Mouse (Mus musculus): ENCODE results near the gene Mthfd1l. TPM values are rescaled to one million over a fixed set of nuclear protein-coding genes. Genes with fewer than 3 reads are reported as not detected.

The Mthfd1l gene
- polyA plus RNA-seq, 1 experiment from 2014 or later = 9.2 TPM

- Histone ChIP-seq H3K27ac (no peak overlapping the region), H3K27me3 (replicated peaks) (no peaks in the 10 kb centered on the region), H3K4me1 (no peaks in the 10 kb centered on the region), H3K9ac (no peak overlapping the region), H3K4me2 (replicated peaks) (no peak overlapping the region), H3K36me3 (no peaks in the 10 kb centered on the region), H3K9me3 (no peaks in the 10 kb centered on the region), H3K4me3 (no peak overlapping the region)
- no peak for ATAC-seq (ENCODE audit: low FRiP score, low read depth)
- 78% methylated on average over 19 of the region's 19 CpGs for WGBS
Measured at GRCm38 (mm10) chr10:4053278-4054061, 80.6 kb downstream of the Mthfd1l start.

GRCm38 (mm10) chr10:4054589-4054988 is 81.7 kb downstream of the Mthfd1l start:
- 91% methylated on average over 1 of the region's 1 CpGs for WGBS
- no peak overlapping the region for H3K4me3 ChIP-seq
- no peaks in the 10 kb centered on the region for H3K4me1 ChIP-seq
- no peak overlapping the region for H3K27ac ChIP-seq
- H3K27me3 ChIP-seq (replicated peaks) = no peaks in the 10 kb centered on the region
- ATAC-seq (ENCODE audit: low FRiP score, low read depth) = no peak
- H3K9me3 ChIP-seq = no peaks in the 10 kb centered on the region
- H3K4me2 ChIP-seq (replicated peaks) = no peak overlapping the region
- H3K9ac ChIP-seq = no peak overlapping the region
- no peaks in the 10 kb centered on the region for H3K36me3 ChIP-seq

- no peak overlapping the region for H3K4me3 ChIP-seq
- H3K4me2 ChIP-seq (replicated peaks) = no peak overlapping the region
- ATAC-seq (ENCODE audit: low FRiP score, low read depth) = no peak
- no peaks in the 10 kb centered on the region for H3K36me3 ChIP-seq
- WGBS = 93% methylated on average over 3 of the region's 3 CpGs
- H3K4me1 ChIP-seq = no peaks in the 10 kb centered on the region
- no peak overlapping the region for H3K9ac ChIP-seq
- no peaks in the 10 kb centered on the region for H3K27me3 ChIP-seq (replicated peaks)
- no peaks in the 10 kb centered on the region for H3K9me3 ChIP-seq
- no peak overlapping the region for H3K27ac ChIP-seq
Measured at GRCm38 (mm10) chr10:4057397-4057796, 84.5 kb downstream of the Mthfd1l start.

- no peak for ATAC-seq (ENCODE audit: low FRiP score, low read depth)
- 76% methylated on average over 5 of the region's 5 CpGs for WGBS
- H3K4me1 ChIP-seq = no peaks in the 10 kb centered on the region
- H3K36me3 ChIP-seq = no peaks in the 10 kb centered on the region
- no peaks in the 10 kb centered on the region for H3K27me3 ChIP-seq (replicated peaks)
- no peaks in the 10 kb centered on the region for H3K9me3 ChIP-seq
- no peak overlapping the region for H3K4me2 ChIP-seq (replicated peaks)
- H3K4me3 ChIP-seq = no peak overlapping the region
- H3K9ac ChIP-seq = no peak overlapping the region
- no peak overlapping the region for H3K27ac ChIP-seq
Measured at GRCm38 (mm10) chr10:4057832-4058231, 84.9 kb downstream of the Mthfd1l start.

- H3K9ac ChIP-seq = no peak overlapping the region
- H3K27me3 ChIP-seq (replicated peaks) = no peaks in the 10 kb centered on the region
- no peaks in the 10 kb centered on the region for H3K36me3 ChIP-seq
- 85% methylated on average over 11 of the region's 11 CpGs for WGBS
- no peaks in the 10 kb centered on the region for H3K4me1 ChIP-seq
- no peaks in the 10 kb centered on the region for H3K9me3 ChIP-seq
- no peak for ATAC-seq (ENCODE audit: low FRiP score, low read depth)
- H3K27ac ChIP-seq = no peak overlapping the region
- no peak overlapping the region for H3K4me3 ChIP-seq
- H3K4me2 ChIP-seq (replicated peaks) = no peak overlapping the region
Measured at GRCm38 (mm10) chr10:4061071-4061987, 88.4 kb downstream of the Mthfd1l start.

- H3K9ac ChIP-seq = no peak overlapping the region
- H3K36me3 ChIP-seq = no peaks in the 10 kb centered on the region
- no peak for ATAC-seq (ENCODE audit: low FRiP score, low read depth)
- H3K27me3 ChIP-seq (replicated peaks) = no peaks in the 10 kb centered on the region
- 89% methylated on average over 4 of the region's 4 CpGs for WGBS
- no peaks in the 10 kb centered on the region for H3K9me3 ChIP-seq
- H3K4me2 ChIP-seq (replicated peaks) = no peak overlapping the region
- H3K4me1 ChIP-seq = no peaks in the 10 kb centered on the region
- H3K4me3 ChIP-seq = no peak overlapping the region
- no peak overlapping the region for H3K27ac ChIP-seq
Measured at GRCm38 (mm10) chr10:4063537-4063936, 90.6 kb downstream of the Mthfd1l start.

GRCm38 (mm10) chr10:4065295-4066084 is 92.6 kb downstream of the Mthfd1l start:
- no peaks in the 10 kb centered on the region for H3K27me3 ChIP-seq (replicated peaks)
- H3K4me2 ChIP-seq (replicated peaks) = no peak overlapping the region
- no peak overlapping the region for H3K27ac ChIP-seq
- H3K4me3 ChIP-seq = no peak overlapping the region
- 87% methylated on average over 15 of the region's 15 CpGs for WGBS
- no peak for ATAC-seq (ENCODE audit: low FRiP score, low read depth)
- H3K9me3 ChIP-seq = no peaks in the 10 kb centered on the region
- H3K9ac ChIP-seq = no peak overlapping the region
- H3K4me1 ChIP-seq = no peaks in the 10 kb centered on the region
- no peaks in the 10 kb centered on the region for H3K36me3 ChIP-seq

- Histone ChIP-seq H3K4me2 (replicated peaks) (no peak overlapping the region), H3K27me3 (replicated peaks) (no peaks in the 10 kb centered on the region), H3K9me3 (no peaks in the 10 kb centered on the region), H3K9ac (no peak overlapping the region), H3K27ac (no peak overlapping the region), H3K4me3 (no peak overlapping the region), H3K36me3 (no peaks in the 10 kb centered on the region), H3K4me1 (no peaks in the 10 kb centered on the region)
- no peak for ATAC-seq (ENCODE audit: low FRiP score, low read depth)
- 87% methylated on average over 7 of the region's 7 CpGs for WGBS
Measured at GRCm38 (mm10) chr10:4069258-4069826, 96.4 kb downstream of the Mthfd1l start.

GRCm38 (mm10) chr10:4070061-4070460 is 97.1 kb downstream of the Mthfd1l start:
- Histone ChIP-seq H3K9ac (no peak overlapping the region), H3K27me3 (replicated peaks) (no peaks in the 10 kb centered on the region), H3K4me1 (no peaks in the 10 kb centered on the region), H3K27ac (no peak overlapping the region), H3K9me3 (no peaks in the 10 kb centered on the region), H3K4me2 (replicated peaks) (no peak overlapping the region), H3K36me3 (no peaks in the 10 kb centered on the region), H3K4me3 (no peak overlapping the region)
- WGBS = 94% methylated on average over 7 of the region's 7 CpGs
- no peak for ATAC-seq (ENCODE audit: low FRiP score, low read depth)

- H3K4me1 ChIP-seq = no peaks in the 10 kb centered on the region
- 90% methylated on average over 8 of the region's 8 CpGs for WGBS
Measured at GRCm38 (mm10) chr10:4071069-4071844, 98.3 kb downstream of the Mthfd1l start.

GRCm38 (mm10) chr10:4071845-4072345 is 99.0 kb downstream of the Mthfd1l start:
- 84% methylated on average over 6 of the region's 6 CpGs for WGBS
- no peak for ATAC-seq (ENCODE audit: low FRiP score, low read depth)
- no peak overlapping the region for H3K9ac ChIP-seq
- no peaks in the 10 kb centered on the region for H3K9me3 ChIP-seq
- H3K4me1 ChIP-seq = no peaks in the 10 kb centered on the region
- H3K36me3 ChIP-seq = no peaks in the 10 kb centered on the region
- no peak overlapping the region for H3K27ac ChIP-seq
- H3K4me3 ChIP-seq = no peak overlapping the region
- H3K4me2 ChIP-seq (replicated peaks) = no peak overlapping the region
- H3K27me3 ChIP-seq (replicated peaks) = no peaks in the 10 kb centered on the region

More at GRCm38 (mm10) chr10:4071069-4071844, 98.3 kb downstream of the Mthfd1l start:
- Histone ChIP-seq H3K9me3 (no peaks in the 10 kb centered on the region), H3K9ac (no peak overlapping the region), H3K4me3 (no peak overlapping the region), H3K4me2 (replicated peaks) (no peak overlapping the region), H3K27me3 (replicated peaks) (no peaks in the 10 kb centered on the region), H3K36me3 (no peaks in the 10 kb centered on the region), H3K27ac (no peak overlapping the region)
- ATAC-seq (ENCODE audit: low FRiP score, low read depth) = no peak

Data from neural tube, embryonic 12.5 days (tissue).